Mouse (Mus musculus) E14TG2a.4 (cell line): ENCODE results near the gene Atox1.

ENCODE experiments used
- CTCF ChIP-seq: conservative IDR thresholded peaks from 2 replicates; pipeline ENCODE4 v1.5.1; 2014; ENCODE audit warnings: low read length
- NANOG ChIP-seq: IDR thresholded peaks from 2 replicates; pipeline ENCODE4 v1.6.1; 2014; ENCODE audit warnings: borderline replicate concordance, low read length, mixed read lengths
- POU5F1 ChIP-seq: IDR thresholded peaks from 2 replicates; pipeline ENCODE4 v1.6.1; 2014; ENCODE audit warnings: low read length, borderline replicate concordance

DNA sequence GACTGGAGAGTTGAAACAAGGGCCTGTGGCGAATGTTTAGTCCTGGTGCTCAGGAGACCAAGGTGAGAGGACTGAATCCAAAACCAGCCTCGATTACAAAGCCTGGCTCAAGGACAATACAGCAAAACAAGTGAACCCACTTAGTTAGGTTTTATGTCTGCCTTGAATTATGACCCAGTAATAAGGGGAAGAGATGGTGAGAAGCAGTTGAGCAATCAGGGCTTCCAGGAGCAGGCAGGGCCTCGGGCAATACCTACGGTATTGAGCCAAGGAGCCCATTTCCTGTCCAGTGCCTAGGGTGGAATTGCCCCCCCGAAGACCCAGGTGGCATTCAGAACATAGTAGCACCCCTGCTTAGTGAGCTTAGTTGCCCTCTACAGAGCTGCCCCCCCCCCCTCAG is 41.8 kb upstream of the Atox1 start:
- TF ChIP-seq CTCF, result no peak
- no peak for TF ChIP-seq NANOG
- no peak for TF ChIP-seq POU5F1
